Mouse (Mus musculus) liver, postnatal 0 days (tissue): Measurements from ENCODE around the gene Zc3h12b. TPM values are rescaled to one million over a fixed set of nuclear protein-coding genes. Genes with fewer than 3 reads are reported as not detected.

Experiments
- ATAC-seq: fragments of 200-750 bp; cut with Nextera tagmentation; 2 replicates; pipeline ENCODE4 v1.8.0; 2017; ENCODE audit warnings: mild to moderate bottlenecking, moderate library complexity
- DNase-seq: peaks from one replicate; pipeline ENCODE4 v3.0.0-alpha.2; 2016
- H3K27ac ChIP-seq: fragments of 300-500 bp; sonication (generic); 2 replicates; pipeline ENCODE4 v1.5.1; 2014; ENCODE audit warnings: antibody characterized with exemption, moderate library complexity, mild to moderate bottlenecking, low read depth
- H3K27me3 ChIP-seq: fragments of 300-500 bp; sonication (generic); 2 replicates; pipeline ENCODE4 v1.6.1; 2014; ENCODE audit warnings: low read length, control low read depth, mixed read lengths; ENCODE audit not compliant: insufficient read depth
- H3K36me3 ChIP-seq: fragments of 300-500 bp; sonication (generic); replicated peaks from 2 replicates; pipeline ENCODE4 v1.6.1; 2014; ENCODE audit warnings: mild to moderate bottlenecking, control low read depth, low read length, moderate library complexity, mixed read lengths; ENCODE audit not compliant: insufficient read depth
- H3K4me1 ChIP-seq: fragments of 300-500 bp; sonication (generic); 2 replicates; pipeline ENCODE4 v1.6.1; 2014; ENCODE audit warnings: antibody characterized with exemption, mild to moderate bottlenecking, control low read depth; ENCODE audit not compliant: insufficient read depth
- H3K4me2 ChIP-seq: fragments of 300-500 bp; sonication (generic); 2 replicates; pipeline ENCODE4 v1.6.1; 2014; ENCODE audit warnings: low read depth, mild to moderate bottlenecking, low read length, moderate library complexity, mixed read lengths
- H3K4me3 ChIP-seq: fragments of 300-500 bp; sonication (generic); 2 replicates; pipeline ENCODE4 v1.5.1; 2014; ENCODE audit warnings: low read depth, low read length
- H3K9ac ChIP-seq: fragments of 300-500 bp; sonication (generic); replicated peaks from 2 replicates; pipeline ENCODE4 v1.6.1; 2014; ENCODE audit warnings: mild to moderate bottlenecking, moderate library complexity
- H3K9me3 ChIP-seq: fragments of 300-500 bp; sonication (generic); 2 replicates; pipeline ENCODE4 v1.6.1; 2016; ENCODE audit warnings: mild to moderate bottlenecking, control low read depth, low read length, mixed read lengths
- CTCF ChIP-seq: sonication (generic); IDR thresholded peaks from 2 replicates; pipeline ENCODE4 v1.5.1; 2016; ENCODE audit warnings: antibody characterized with exemption, low read depth
- EP300 ChIP-seq: IDR thresholded peaks from 2 replicates; pipeline ENCODE4 v1.6.1; 2016; ENCODE audit warnings: antibody characterized with exemption, low read depth, mild to moderate bottlenecking
- WGBS: fragments of 180-500 bp; shearing (Covaris S2); extraction: QIAGEN DNeasy Blood & Tissue Kit; methylation state at CpG from one replicate; pipeline ENCODE4 v1.1.7; 2014; ENCODE audit not compliant: insufficient replicate concordance; 5-methylcytosine and 5-hydroxymethylcytosine counted together
- polyA plus RNA-seq: library from polyadenylated mRNA; unstranded; fragments of >200 nt; fragmentation: Nextera tagmentation; extraction: Ambion mirVana; gene quantifications from 2 replicates; pipeline ENCODE4 v1.2.1, GENCODE M21; 2015

The Zc3h12b gene
- polyA plus RNA-seq = 0.08 and 0.09 TPM in 2 replicates

GRCm38 (mm10) chrX:95711227-95712111 is at the start of gene Zc3h12b:
Gene Zc3h12b (plus strand): TSS chrX:95711678.
- ATAC-seq = peak; percentile 78
- peak within 1 kb of the TSS; percentile 70 for H3K4me2 ChIP-seq
- WGBS = 7% methylated on average over 34 of the region's 46 CpGs
- no peaks in the 10 kb centered on the region for H3K36me3 ChIP-seq
- H3K4me1 ChIP-seq = no peaks in the 10 kb centered on the region
- H3K27ac ChIP-seq = no peak within 1 kb of the TSS
- H3K9me3 ChIP-seq = no peaks in the 10 kb centered on the region
- DNase-seq = peak; percentile 38
- H3K9ac ChIP-seq = no peak within 1 kb of the TSS; the same call in 1 of the 2 replicates
- H3K27me3 ChIP-seq = 0 out of 2 replicates have a peak, but pooled peaks cover 4% of the 10 kb centered on the region
- peak within 1 kb of the TSS; percentile 39 for H3K4me3 ChIP-seq
- no peak; the same call in none of the 2 replicates for TF ChIP-seq CTCF
- no peak for TF ChIP-seq EP300

GRCm38 (mm10) chrX:95682206-95682605 is 29.3 kb upstream of the Zc3h12b start:
- no peak for DNase-seq
- Histone ChIP-seq H3K4me3 (no peak overlapping the region), H3K27me3 (no peaks in the 10 kb centered on the region), H3K9ac (no peak overlapping the region), H3K36me3 (no peaks in the 10 kb centered on the region), H3K27ac (no peak overlapping the region), H3K4me2 (no peak overlapping the region), H3K9me3 (no peaks in the 10 kb centered on the region), H3K4me1 (no peaks in the 10 kb centered on the region)
- WGBS = 83% methylated on average over 1 of the region's 1 CpGs
- no peak for ATAC-seq
- TF ChIP-seq CTCF (no peak), EP300 (no peak)

GRCm38 (mm10) chrX:95687119-95687518 is 24.4 kb upstream of the Zc3h12b start:
- Histone ChIP-seq H3K4me3 (no peak overlapping the region), H3K4me1 (no peaks in the 10 kb centered on the region), H3K27ac (no peak overlapping the region), H3K4me2 (no peak overlapping the region), H3K9ac (no peak overlapping the region), H3K9me3 (no peaks in the 10 kb centered on the region), H3K36me3 (no peaks in the 10 kb centered on the region), H3K27me3 (no peaks in the 10 kb centered on the region)
- WGBS = 34% methylated on average over 1 of the region's 1 CpGs
- DNase-seq (no peak), ATAC-seq (no peak)
- TF ChIP-seq CTCF = peak; percentile 14; the same call in 1 of the 2 replicates
- no peak for TF ChIP-seq EP300

- no peak overlapping the region for H3K4me3 ChIP-seq
- no peak overlapping the region for H3K27ac ChIP-seq
- DNase-seq = no peak
- H3K9ac ChIP-seq = no peak overlapping the region
- no peaks in the 10 kb centered on the region for H3K36me3 ChIP-seq
- H3K4me2 ChIP-seq = no peak overlapping the region
- H3K4me1 ChIP-seq = no peaks in the 10 kb centered on the region
- TF ChIP-seq CTCF (peak; percentile 49), EP300 (no peak)
- H3K27me3 ChIP-seq = no peaks in the 10 kb centered on the region
- WGBS = 36% methylated on average over 2 of the region's 2 CpGs
- H3K9me3 ChIP-seq = no peaks in the 10 kb centered on the region
- no peak for ATAC-seq
Measured at GRCm38 (mm10) chrX:95738253-95738652, 26.8 kb downstream of the Zc3h12b start.

- TF ChIP-seq CTCF (no peak), EP300 (no peak)
- Histone ChIP-seq H3K4me2 (no peak overlapping the region), H3K9me3 (no peaks in the 10 kb centered on the region), H3K9ac (no peak overlapping the region), H3K36me3 (no peaks in the 10 kb centered on the region), H3K27ac (no peak overlapping the region), H3K27me3 (no peaks in the 10 kb centered on the region), H3K4me3 (no peak overlapping the region), H3K4me1 (no peaks in the 10 kb centered on the region)
- 64% methylated on average over 3 of the region's 3 CpGs for WGBS
- DNase-seq (no peak), ATAC-seq (peak; percentile 66)
Measured at GRCm38 (mm10) chrX:95795881-95796280, 84.4 kb downstream of the Zc3h12b start.

GRCm38 (mm10) chrX:95801790-95802189 is 90.3 kb downstream of the Zc3h12b start:
- H3K36me3 ChIP-seq = no peaks in the 10 kb centered on the region
- H3K4me3 ChIP-seq = no peak overlapping the region
- no peaks in the 10 kb centered on the region for H3K4me1 ChIP-seq
- no peak overlapping the region for H3K9ac ChIP-seq
- no peak for ATAC-seq
- H3K27ac ChIP-seq = no peak overlapping the region
- no peak for TF ChIP-seq CTCF
- TF ChIP-seq EP300 = no peak
- 75% methylated on average over 1 of the region's 1 CpGs for WGBS
- no peak overlapping the region for H3K4me2 ChIP-seq
- H3K27me3 ChIP-seq = no peaks in the 10 kb centered on the region
- no peaks in the 10 kb centered on the region for H3K9me3 ChIP-seq
- no peak for DNase-seq
